Mouse (Mus musculus) megakaryocyte, embryonic 14.5 days (primary cell): ENCODE measurements around the gene Prokr1.

Experiments used
- FLI1 ChIP-seq: IDR thresholded peaks from 2 replicates; pipeline ENCODE4 v1.6.1; 2012; ENCODE audit warnings: low read length, inconsistent platforms, mixed read lengths
- GATA1 ChIP-seq: IDR thresholded peaks from 3 replicates; pipeline ENCODE4 v1.6.1; 2012; ENCODE audit warnings: mixed read lengths, low read length, inconsistent platforms, borderline replicate concordance

DNA sequence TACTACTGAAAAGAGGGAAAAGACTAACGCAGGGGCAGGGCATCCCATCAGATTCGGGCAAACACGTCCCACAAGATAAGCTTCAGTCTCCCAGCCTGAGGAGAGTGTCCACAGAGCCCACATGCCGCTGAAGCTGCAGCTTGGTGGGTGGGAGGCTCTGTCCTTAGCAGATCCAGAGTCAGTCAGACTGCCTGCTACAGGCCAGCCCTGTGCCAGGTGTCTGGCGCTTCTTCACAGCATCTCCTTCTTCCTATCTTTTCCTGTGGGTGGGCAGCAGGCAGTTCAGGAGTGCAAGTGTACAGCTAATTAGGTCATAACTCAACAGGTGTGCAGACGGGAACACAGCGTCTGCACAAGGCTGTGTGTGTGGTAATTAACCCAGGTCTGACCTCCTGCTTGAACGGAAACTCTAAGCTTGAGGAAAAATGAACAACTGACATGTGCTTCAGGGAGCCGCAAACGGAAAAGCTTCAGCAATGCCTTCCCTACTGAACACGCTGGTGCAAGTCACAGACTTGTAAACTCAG, 47.7 kb upstream of the Prokr1 start:
- TF ChIP-seq GATA1 (no peak), FLI1 (no peak)
